Mouse (Mus musculus) right cerebral cortex, postnatal 14 days (tissue): ENCODE measurements around the gene Lpcat2b.

Experiments
- DNase-seq: peaks from one replicate; pipeline ENCODE4 v3.0.0; 2022

Gene Lpcat2b

DNA sequence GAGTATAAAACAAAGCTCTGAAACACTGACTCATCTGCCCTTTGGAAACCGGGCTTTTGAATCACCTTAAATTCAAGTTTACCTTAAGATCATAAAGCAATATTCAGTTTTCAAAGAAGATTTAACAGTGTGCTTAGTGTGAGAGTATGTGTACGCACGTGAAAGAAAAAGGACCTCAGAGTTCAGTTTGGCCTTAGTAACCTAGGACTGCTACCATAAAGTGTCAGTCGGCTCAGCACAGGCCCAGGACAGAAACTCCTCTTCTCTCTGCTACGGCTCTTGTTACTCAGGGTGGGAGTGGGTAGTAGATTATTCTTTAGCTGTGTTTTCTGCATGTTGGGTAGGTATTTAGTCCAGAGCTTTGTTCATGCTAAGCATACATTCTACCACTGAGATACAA, 18.3 kb downstream of the Lpcat2b start:
- DNase-seq: no peak

DNA sequence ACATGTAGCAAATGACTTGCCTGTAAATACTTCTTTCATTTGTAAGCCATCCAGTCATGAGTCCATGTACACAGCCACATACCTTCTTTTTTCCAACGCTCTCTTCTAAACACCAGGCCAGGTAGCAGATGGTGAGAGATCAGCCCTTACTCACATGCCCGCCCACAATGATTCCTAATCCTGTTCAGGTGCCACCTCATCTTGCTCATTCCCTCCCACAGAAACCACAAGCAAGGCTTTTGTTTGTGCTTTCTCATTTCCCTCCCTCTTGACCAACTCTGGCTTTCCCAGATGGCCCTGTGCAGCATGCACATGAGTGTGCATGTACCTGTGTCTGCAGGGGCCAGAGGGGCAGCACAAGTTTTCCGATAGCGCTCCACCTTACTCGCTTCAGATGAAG, 18.9 kb downstream of the Lpcat2b start:
- DNase-seq: no peak

DNA sequence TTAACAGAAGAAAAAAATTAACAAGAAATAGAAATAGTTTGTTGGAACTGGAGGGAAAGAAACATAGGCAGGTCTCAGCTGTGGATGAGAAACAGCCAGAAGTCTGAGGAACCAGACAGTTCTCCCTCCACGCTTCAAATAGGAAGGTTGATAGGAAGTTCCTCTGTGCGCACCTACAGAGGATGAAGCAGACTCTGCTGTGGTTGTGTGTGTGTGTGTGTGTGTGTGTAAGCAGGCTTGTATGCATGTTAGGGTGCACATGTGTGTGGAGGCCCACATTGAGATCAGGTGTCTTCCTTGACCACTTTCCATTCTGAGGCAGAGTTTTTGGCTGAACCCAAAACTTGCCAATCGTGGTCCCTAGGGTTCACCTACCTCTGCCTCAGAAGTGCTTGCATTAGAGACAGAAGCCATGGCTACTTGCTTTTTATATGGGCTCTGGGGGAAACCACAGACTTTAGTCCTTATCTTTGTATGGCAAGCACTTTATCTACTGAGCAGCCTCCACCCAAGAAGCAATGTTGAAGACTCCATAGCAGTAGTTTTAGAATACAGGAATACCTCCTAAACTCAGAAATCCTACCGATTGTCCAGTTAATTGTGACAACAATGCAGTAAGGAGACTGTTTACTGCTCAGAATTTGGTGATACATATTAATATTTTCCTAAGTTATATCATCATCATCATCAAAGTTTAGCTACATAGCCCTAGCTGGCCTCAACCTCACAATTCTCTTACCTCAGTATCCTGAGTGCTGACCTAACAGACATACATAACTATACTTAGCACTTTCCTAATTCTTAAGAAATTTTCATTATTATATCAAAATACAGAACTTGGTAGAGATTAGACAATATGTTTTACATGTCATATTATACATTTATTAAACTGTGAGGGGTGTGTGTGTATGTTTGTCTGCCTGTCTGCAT, 31.1 kb downstream of the Lpcat2b start:
- no peak for DNase-seq

DNA sequence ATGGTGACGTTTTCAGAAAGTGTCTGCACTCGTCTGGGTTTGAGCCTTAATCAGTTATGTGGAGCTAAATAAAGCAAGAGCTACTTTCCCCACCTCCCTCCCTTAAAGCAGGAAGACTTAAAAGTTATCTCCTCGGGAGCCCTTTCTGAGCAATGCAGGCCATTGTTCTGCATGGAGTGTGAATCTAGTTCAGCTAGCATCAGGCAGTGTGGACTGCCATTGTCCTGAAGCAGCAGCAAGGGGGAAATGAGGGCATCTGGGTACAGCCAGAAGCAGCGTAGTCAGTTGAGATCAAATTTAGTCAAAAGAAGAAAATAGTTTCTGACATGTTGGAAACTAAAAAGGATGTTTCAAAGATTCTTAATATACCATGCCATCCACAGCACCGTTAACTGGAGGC, 35.2 kb downstream of the Lpcat2b start:
- DNase-seq: no peak

DNA sequence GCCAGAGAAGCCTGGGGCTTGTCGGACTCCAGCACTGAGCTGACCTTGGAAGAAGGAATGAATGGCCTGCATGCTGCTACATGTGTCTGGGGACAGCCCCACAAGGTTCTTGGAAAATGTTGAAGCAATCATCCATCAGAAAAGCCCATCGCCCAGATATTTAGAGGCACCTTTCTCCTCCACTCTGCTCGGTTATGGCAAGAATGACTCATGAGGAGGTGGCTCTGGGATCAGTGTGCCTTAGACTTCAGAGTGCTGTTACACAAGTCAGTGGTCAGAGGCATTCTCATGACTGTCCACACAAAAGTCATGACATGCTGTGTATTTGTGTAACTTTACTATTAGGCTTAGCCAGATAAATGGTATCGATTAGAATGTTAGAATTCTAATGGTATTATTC, 35.7 kb downstream of the Lpcat2b start:
- no peak for DNase-seq

DNA sequence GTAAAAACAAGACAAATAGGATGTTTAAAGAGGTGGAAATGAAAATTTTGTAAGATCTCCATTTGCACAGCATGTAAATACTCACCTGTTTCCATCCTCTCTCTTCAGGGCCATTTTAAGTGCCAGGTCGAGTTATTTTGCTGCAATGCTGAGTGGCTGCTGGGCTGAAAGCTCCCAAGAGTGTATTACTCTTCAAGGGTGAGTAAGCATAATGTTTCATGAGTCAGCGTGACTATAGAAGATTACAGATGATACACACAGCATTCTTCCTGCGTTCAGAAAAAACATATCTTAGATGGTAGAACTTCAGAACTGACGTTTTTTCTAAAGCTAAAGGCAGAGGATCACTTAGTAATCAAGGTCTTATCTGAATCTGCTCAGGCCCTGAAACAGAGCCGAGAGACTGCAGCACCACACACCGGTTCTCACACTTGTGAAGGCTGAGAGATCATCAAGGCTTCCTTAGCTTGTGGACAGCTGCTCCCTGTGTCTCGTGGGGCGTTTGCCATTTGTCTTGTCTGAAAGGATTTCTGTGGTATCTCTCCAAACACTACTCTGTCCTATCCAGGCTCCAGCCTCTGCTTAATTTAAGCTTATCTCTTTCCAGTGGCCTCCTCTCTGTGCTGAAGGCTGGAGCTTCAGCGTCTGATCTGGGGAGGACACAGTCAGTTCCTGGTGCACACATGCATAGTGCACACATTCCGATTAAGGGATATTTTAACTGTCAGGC, 39.4 kb downstream of the Lpcat2b start:
- DNase-seq: no peak

DNA sequence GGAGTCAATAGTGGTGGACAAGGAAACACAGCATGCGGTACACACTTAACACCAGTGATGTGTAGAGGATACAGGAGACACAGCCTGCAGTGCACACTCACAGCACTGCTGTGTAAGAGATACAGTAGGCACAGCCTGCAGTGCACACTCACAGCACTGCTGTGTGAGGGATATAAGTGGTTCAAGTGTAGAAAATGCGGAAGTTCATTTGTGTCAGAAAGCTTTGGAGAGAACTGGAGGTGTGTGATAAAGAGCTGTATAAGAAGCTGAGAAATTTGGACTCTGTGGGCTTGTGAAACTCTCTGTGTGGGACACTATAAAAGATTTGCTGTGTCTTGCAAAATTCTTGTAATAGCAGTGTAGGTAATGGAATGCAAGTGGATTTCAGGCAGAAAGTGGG, 48.8 kb downstream of the Lpcat2b start:
- no peak for DNase-seq
